Mouse (Mus musculus) kidney, embryonic 14.5 days (tissue): ENCODE results near the gene Ing2. TPM values are rescaled to one million over a fixed set of nuclear protein-coding genes. Genes with fewer than 3 reads are reported as not detected.

Source experiments
- ATAC-seq: fragments of 200-750 bp; cut with Nextera tagmentation; 2 replicates; pipeline ENCODE4 v1.8.0; 2017; ENCODE audit warnings: moderate number of reproducible peaks, mild to moderate bottlenecking, moderate TSS enrichment, moderate library complexity; ENCODE audit not compliant: low FRiP score, low TSS enrichment
- H3K27ac ChIP-seq: fragments of 300-500 bp; sonication (generic); 2 replicates; pipeline ENCODE4 v1.5.1; 2014; ENCODE audit warnings: low read depth, mild to moderate bottlenecking, low read length, moderate library complexity, mixed read lengths
- H3K27me3 ChIP-seq: fragments of 300-500 bp; sonication (generic); 2 replicates; pipeline ENCODE4 v1.6.1; 2014; ENCODE audit warnings: mild to moderate bottlenecking, low read length; ENCODE audit not compliant: control insufficient read depth, insufficient read depth
- H3K36me3 ChIP-seq: fragments of 300-500 bp; sonication (generic); 2 replicates; pipeline ENCODE4 v1.6.1; 2014; ENCODE audit warnings: low read length, mixed read lengths; ENCODE audit not compliant: control insufficient read depth, insufficient read depth
- H3K4me1 ChIP-seq: fragments of 300-500 bp; sonication (generic); 2 replicates; pipeline ENCODE4 v1.6.1; 2014; ENCODE audit warnings: low read length, mixed read lengths; ENCODE audit not compliant: control insufficient read depth, insufficient read depth
- H3K4me2 ChIP-seq: fragments of 300-500 bp; sonication (generic); replicated peaks from 2 replicates; pipeline ENCODE4 v1.6.1; 2014; ENCODE audit warnings: low read depth, mild to moderate bottlenecking, low read length
- H3K4me3 ChIP-seq: fragments of 300-500 bp; sonication (generic); 2 replicates; pipeline ENCODE4 v1.5.1; 2014; ENCODE audit warnings: mild to moderate bottlenecking, low read length
- H3K9ac ChIP-seq: fragments of 300-500 bp; sonication (generic); 2 replicates; pipeline ENCODE4 v1.6.1; 2014; ENCODE audit warnings: low read depth, mild to moderate bottlenecking, low read length, moderate library complexity
- H3K9me3 ChIP-seq: fragments of 300-500 bp; sonication (generic); 2 replicates; pipeline ENCODE4 v1.6.1; 2016; ENCODE audit warnings: low read length; ENCODE audit not compliant: control insufficient read depth
- WGBS: fragments of 180-500 bp; shearing (Covaris S2); extraction: QIAGEN DNeasy Blood & Tissue Kit; methylation state at CpG from one replicate; pipeline ENCODE4 v1.1.7; 2014; 5-methylcytosine and 5-hydroxymethylcytosine counted together
- polyA plus RNA-seq: library from polyadenylated mRNA; unstranded; fragments of >200 nt; fragmentation: Nextera tagmentation; extraction: Ambion mirVana; gene quantifications from 2 replicates; pipeline ENCODE4 v1.2.1, GENCODE M21; 2014

The Ing2 gene
- polyA plus RNA-seq, 1 experiment from 2014 or later, result 15.0 TPM

- 79% methylated on average over 1 of the region's 1 CpGs for WGBS
- ATAC-seq, result no peak
- H3K36me3 ChIP-seq, result no peaks in the 10 kb centered on the region
- H3K9me3 ChIP-seq, result no peaks in the 10 kb centered on the region
- H3K4me3 ChIP-seq, result no peak overlapping the region
- H3K27me3 ChIP-seq, result no peaks in the 10 kb centered on the region
- no peaks in the 10 kb centered on the region for H3K4me1 ChIP-seq
- no peak overlapping the region for H3K27ac ChIP-seq
- H3K4me2 ChIP-seq, result no peak overlapping the region
- no peak overlapping the region for H3K9ac ChIP-seq
These were observed 22.3 kb upstream of the Ing2 start for GRCm38 (mm10) chr8:47697696-47698095.

GRCm38 (mm10) chr8:47695431-47696105, 20.2 kb upstream of the Ing2 start:
- no peak overlapping the region for H3K9ac ChIP-seq
- no peak overlapping the region for H3K27ac ChIP-seq
- no peak overlapping the region for H3K4me3 ChIP-seq
- WGBS, result 78% methylated on average over 5 of the region's 5 CpGs
- no peaks in the 10 kb centered on the region for H3K9me3 ChIP-seq
- no peaks in the 10 kb centered on the region for H3K4me1 ChIP-seq
- no peaks in the 10 kb centered on the region for H3K36me3 ChIP-seq
- ATAC-seq, result no peak
- no peaks in the 10 kb centered on the region for H3K27me3 ChIP-seq
- no peak overlapping the region for H3K4me2 ChIP-seq

DNA sequence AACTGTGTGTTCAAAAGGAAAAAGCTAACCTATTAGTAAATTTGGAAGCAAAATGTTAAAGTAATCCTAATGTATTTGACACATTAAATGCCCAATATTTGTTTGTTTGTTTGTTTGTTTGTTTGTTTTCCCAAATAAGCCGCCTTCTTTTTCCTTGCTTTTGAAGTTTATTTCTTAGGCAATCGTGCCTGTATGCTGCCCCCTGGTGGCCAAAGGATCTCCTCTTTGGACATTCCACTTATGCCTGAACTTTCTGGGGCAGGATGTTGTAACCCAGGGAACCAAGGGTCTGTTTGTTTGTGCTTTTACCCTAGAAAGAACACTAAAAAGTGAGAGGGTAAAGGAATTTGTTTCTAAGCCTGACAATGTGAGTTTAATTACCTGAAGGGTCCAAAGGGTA, 17.8 kb upstream of the Ing2 start:
- 21% methylated on average over 2 of the region's 2 CpGs for WGBS
- Histone ChIP-seq H3K27me3 (no peaks in the 10 kb centered on the region), H3K9ac (no peak overlapping the region), H3K4me1 (no peaks in the 10 kb centered on the region), H3K36me3 (no peaks in the 10 kb centered on the region), H3K4me2 (no peak overlapping the region), H3K27ac (no peak overlapping the region), H3K9me3 (no peaks in the 10 kb centered on the region), H3K4me3 (no peak overlapping the region)
- ATAC-seq, result no peak

GRCm38 (mm10) chr8:47691831-47692230, 16.5 kb upstream of the Ing2 start:
- no peak overlapping the region for H3K4me3 ChIP-seq
- no peaks in the 10 kb centered on the region for H3K4me1 ChIP-seq
- H3K36me3 ChIP-seq, result no peaks in the 10 kb centered on the region
- H3K27me3 ChIP-seq, result no peaks in the 10 kb centered on the region
- no peak for ATAC-seq
- H3K9me3 ChIP-seq, result no peaks in the 10 kb centered on the region
- no peak overlapping the region for H3K27ac ChIP-seq
- no peak overlapping the region for H3K4me2 ChIP-seq
- no peak overlapping the region for H3K9ac ChIP-seq
- WGBS, result 89% methylated on average over 9 of the region's 10 CpGs

- WGBS, result 56% methylated on average over 7 of the region's 7 CpGs
- ATAC-seq, result no peak
- Histone ChIP-seq H3K9me3 (no peaks in the 10 kb centered on the region), H3K36me3 (no peaks in the 10 kb centered on the region), H3K4me3 (peak overlapping the region; percentile 22; the same call in 1 of the 2 replicates), H3K27ac (no peak overlapping the region), H3K4me2 (peak overlapping the region; percentile 50; the same call in 1 of the 2 replicates), H3K4me1 (no peaks in the 10 kb centered on the region), H3K27me3 (no peaks in the 10 kb centered on the region), H3K9ac (no peak overlapping the region)
These were observed 15.9 kb upstream of the Ing2 start for GRCm38 (mm10) chr8:47691303-47691702.

DNA sequence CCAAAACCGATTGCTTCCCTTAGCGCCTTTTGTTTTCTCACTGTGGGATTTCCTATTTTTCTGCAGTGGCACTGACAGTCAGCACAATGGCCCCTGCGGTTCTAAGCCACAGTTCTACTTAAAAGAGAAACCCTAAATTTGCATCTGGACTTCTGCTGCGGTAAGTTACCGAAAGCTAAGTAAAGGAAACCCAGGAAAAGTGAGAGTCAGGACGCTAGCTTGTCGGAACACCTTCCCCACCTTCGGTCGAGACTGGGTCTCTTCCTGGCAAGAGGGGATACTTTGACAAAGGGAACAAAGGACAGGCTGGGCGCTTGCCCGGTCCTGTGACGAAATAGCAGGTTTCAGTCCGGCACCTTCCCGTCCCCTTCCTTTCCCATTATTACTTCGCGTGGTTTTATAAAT, 15.3 kb upstream of the Ing2 start:
- H3K27ac ChIP-seq, result no peak overlapping the region
- H3K4me2 ChIP-seq, result peak overlapping the region; percentile 50
- H3K9me3 ChIP-seq, result no peaks in the 10 kb centered on the region
- no peaks in the 10 kb centered on the region for H3K27me3 ChIP-seq
- no peaks in the 10 kb centered on the region for H3K36me3 ChIP-seq
- peak overlapping the region; percentile 47; the same call in 1 of the 2 replicates for H3K9ac ChIP-seq
- peak overlapping the region; percentile 22; the same call in 1 of the 2 replicates for H3K4me3 ChIP-seq
- 7% methylated on average over 16 of the region's 16 CpGs for WGBS
- H3K4me1 ChIP-seq, result no peaks in the 10 kb centered on the region
- no peak for ATAC-seq

DNA sequence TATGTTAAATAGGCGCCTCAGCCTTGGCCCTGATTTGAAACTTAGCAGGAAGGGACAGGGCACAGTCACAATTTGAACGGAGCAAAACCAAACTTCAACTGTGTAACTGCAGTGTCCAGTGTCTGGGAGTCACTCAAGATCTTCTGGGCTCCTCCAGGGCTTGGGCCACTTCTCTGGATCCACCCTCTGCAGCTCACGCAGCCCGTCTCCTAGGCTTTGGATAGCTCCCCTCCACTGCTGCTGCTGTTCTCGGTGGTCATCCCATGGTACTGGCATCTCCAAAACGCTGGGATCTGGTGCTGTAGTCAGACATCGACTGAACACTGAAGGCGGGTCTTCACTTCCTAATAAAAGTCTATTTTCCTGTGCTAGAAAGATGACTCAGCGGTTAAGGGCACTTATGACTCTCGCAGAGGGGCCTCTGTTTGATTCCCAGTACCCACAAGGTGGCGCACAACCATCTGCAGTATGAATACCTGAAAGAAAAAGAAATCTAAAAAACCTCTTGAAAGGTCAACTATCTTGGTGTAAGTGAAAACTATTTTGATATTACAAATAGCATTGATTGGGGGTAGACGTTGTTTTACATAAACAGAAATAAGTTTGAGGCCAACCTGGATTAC, 14.5 kb upstream of the Ing2 start:
- no peak overlapping the region for H3K27ac ChIP-seq
- H3K4me1 ChIP-seq, result no peaks in the 10 kb centered on the region
- ATAC-seq, result 0 out of 2 replicates have a peak, but pooled peaks have one; percentile 28
- WGBS, result 70% methylated on average over 12 of the region's 12 CpGs
- H3K4me3 ChIP-seq, result no peak overlapping the region
- no peak overlapping the region for H3K9ac ChIP-seq
- no peaks in the 10 kb centered on the region for H3K36me3 ChIP-seq
- no peak overlapping the region for H3K4me2 ChIP-seq
- H3K9me3 ChIP-seq, result no peaks in the 10 kb centered on the region
- no peaks in the 10 kb centered on the region for H3K27me3 ChIP-seq

DNA sequence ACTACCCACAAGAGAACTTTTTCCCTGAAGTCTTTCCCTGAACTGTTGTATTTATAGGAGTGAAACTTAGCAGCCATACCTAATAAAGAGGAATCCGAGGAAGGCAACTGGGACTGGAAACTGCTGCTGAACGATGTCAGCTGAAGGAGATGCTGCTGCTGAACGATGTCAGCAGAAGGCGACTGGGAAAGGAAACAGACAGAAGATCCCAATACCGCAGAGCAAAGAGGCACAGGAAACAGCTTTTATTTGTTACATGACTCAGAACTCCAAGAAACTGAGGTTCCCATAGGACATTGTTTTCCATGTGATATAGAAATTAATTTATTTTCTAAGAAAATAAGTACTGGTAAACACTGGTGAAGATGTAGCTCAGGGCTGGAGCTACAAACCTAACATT, 9.1 kb upstream of the Ing2 start:
- Histone ChIP-seq H3K4me2 (no peak overlapping the region), H3K27me3 (no peaks in the 10 kb centered on the region), H3K9ac (no peak overlapping the region), H3K4me3 (no peak overlapping the region), H3K27ac (no peak overlapping the region), H3K9me3 (no peaks in the 10 kb centered on the region), H3K36me3 (0 out of 2 replicates have a peak, but pooled peaks cover 5% of the 10 kb centered on the region), H3K4me1 (no peaks in the 10 kb centered on the region)
- no peak for ATAC-seq
- 73% methylated on average over 5 of the region's 5 CpGs for WGBS

DNA sequence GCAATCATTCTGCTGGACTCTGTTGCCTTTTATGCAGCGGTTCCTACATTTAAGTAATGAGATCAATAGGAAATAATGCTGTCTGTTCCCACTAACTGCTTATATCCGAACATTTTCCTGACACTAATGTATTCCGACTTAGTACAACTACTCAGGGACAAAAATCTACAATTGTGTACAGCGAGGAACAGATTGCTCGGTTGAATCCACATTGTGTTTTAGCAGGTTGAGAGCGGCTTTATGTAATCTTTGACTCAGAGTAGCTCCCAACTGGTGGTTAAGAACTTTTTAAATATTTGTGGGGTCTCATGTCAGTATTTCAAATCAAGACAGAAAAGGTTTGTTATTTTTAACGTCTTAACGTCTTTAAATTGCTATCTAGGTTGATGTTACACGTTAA, 8.6 kb upstream of the Ing2 start:
- no peak for ATAC-seq
- Histone ChIP-seq H3K9me3 (no peaks in the 10 kb centered on the region), H3K27ac (no peak overlapping the region), H3K4me2 (no peak overlapping the region), H3K4me3 (no peak overlapping the region), H3K36me3 (0 out of 2 replicates have a peak, but pooled peaks cover 5% of the 10 kb centered on the region), H3K27me3 (no peaks in the 10 kb centered on the region), H3K9ac (no peak overlapping the region), H3K4me1 (no peaks in the 10 kb centered on the region)
- 89% methylated on average over 9 of the region's 9 CpGs for WGBS
